Mouse (Mus musculus): ENCODE measurements around the gene Wdr26.

DNA sequence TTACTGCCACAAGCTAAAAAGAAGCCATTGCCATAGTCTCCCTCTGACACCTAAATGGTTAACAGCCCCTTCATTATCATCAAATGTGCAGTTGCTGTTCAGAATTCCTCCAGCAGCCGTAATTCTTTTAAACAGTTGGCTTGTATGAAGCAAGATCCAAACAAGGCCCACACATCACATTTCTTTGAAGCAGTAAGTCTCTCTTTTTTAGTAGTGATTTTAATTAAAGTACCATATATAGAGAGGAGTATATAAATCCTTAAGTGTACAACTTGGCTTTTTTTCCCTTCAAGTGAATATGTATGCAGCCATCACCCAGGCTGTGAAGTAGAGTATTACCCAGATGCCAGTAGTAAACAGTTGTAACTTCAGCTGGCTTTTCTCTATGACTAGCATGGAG is 10.2 kb upstream of the Wdr26 start:
- TF ChIP-seq CTCF (IDR thresholded peaks at IDR 0.05; ENCODE audit: control insufficient read depth, insufficient read depth, insufficient read length) (no peak), MAX (IDR thresholded peaks at IDR 0.05) (no peak), FOSL1 (IDR thresholded peaks at IDR 0.05; ENCODE audit: insufficient read depth, low read length, poor library complexity, severe bottlenecking) (no peak), MYOD1 (IDR thresholded peaks at IDR 0.05; ENCODE audit: control insufficient read depth, insufficient read length, low read depth) (no peak), MYOG (IDR thresholded peaks at IDR 0.05; ENCODE audit: control insufficient read depth, extremely low read depth, insufficient read length) (no peak), USF1 (IDR thresholded peaks at IDR 0.05; ENCODE audit: low read depth) (no peak)

Data from C2C12 (cell line).